Mouse (Mus musculus) cerebellum, adult 2 months (tissue): ENCODE data around the gene Ttyh1. TPM values are rescaled to one million over a fixed set of nuclear protein-coding genes. Genes with fewer than 3 reads are reported as not detected.
A peak's percentile ranks its signal among the peaks of the same experiment; 100 is the strongest.

Source experiments
- DNase-seq, 2 experiments: peaks; one replicate each; pipeline ENCODE4 v3.0.0; 2021
- H3K27ac ChIP-seq: fragments of 200-500 bp; 2 replicates; pipeline ENCODE4 v1.5.1; 2012; ENCODE audit warnings: low read length, control low read depth, inconsistent platforms; ENCODE audit not compliant: insufficient read depth
- H3K27me3 ChIP-seq: fragments of 200-500 bp; 2 replicates; pipeline ENCODE4 v1.6.1; 2012; ENCODE audit warnings: inconsistent platforms, mild to moderate bottlenecking, low read length, moderate library complexity; ENCODE audit not compliant: control insufficient read depth, insufficient read depth
- H3K4me1 ChIP-seq: fragments of 200-500 bp; 2 replicates; pipeline ENCODE4 v1.6.1; 2011; ENCODE audit warnings: low read length; ENCODE audit not compliant: control insufficient read depth, insufficient read depth
- H3K4me3 ChIP-seq: fragments of 200-500 bp; replicated peaks from 2 replicates; pipeline ENCODE3; 2011; ENCODE audit warnings: mild to moderate bottlenecking, low read depth, low read length, control low read depth; ENCODE audit not compliant: insufficient read depth
- CTCF ChIP-seq: fragments of 200-500 bp; IDR thresholded peaks from 2 replicates; pipeline ENCODE4 v1.5.1; 2011; ENCODE audit warnings: low read depth, mild to moderate bottlenecking, control low read depth, low read length, moderate library complexity, borderline replicate concordance; ENCODE audit not compliant: insufficient read depth
- POLR2A ChIP-seq: fragments of 200-500 bp; IDR thresholded peaks from 2 replicates; pipeline ENCODE4 v1.6.1; 2011; ENCODE audit warnings: low read length, control low read depth, borderline replicate concordance; ENCODE audit not compliant: insufficient read depth
- WGBS: fragments of 180-500 bp; shearing (Covaris S2); methylation state at CpG from one replicate; pipeline ENCODE4 v1.1.7; 2018; 5-methylcytosine and 5-hydroxymethylcytosine counted together
- polyA plus RNA-seq: library from polyadenylated mRNA; depleted of rRNA; stranded (reverse); fragments of >200 nt; gene quantifications from 2 replicates; pipeline ENCODE4 v1.2.3, GENCODE M21; 2012

The Ttyh1 gene
- polyA plus RNA-seq, 1 experiment, result 638 TPM

GRCm38 (mm10) chr7:4146241-4147180 lies 27.3 kb downstream of the Ttyh1 start:
- 87% methylated on average over 23 of the region's 23 CpGs for WGBS
- Histone ChIP-seq H3K27ac (no peak overlapping the region), H3K4me1 (peaks cover 6% of the 10 kb centered on the region; the same call in 1 of the 2 replicates), H3K27me3 (no peaks in the 10 kb centered on the region), H3K4me3 (no peak overlapping the region)
- DNase-seq, result peak in 1 of 2 experiments; percentile 35
- TF ChIP-seq CTCF (no peak), POLR2A (no peak)

- H3K27me3 ChIP-seq, result no peaks in the 10 kb centered on the region
- WGBS, result 82% methylated on average over 20 of the region's 20 CpGs
Measured at GRCm38 (mm10) chr7:4147371-4147770, 28.2 kb downstream of the Ttyh1 start.

GRCm38 (mm10) chr7:4147836-4148235 lies 28.6 kb downstream of the Ttyh1 start:
- H3K4me1 ChIP-seq, result peaks cover 6% of the 10 kb centered on the region; the same call in 1 of the 2 replicates
- DNase-seq, result no peak
- no peak overlapping the region for H3K27ac ChIP-seq
- no peaks in the 10 kb centered on the region for H3K27me3 ChIP-seq
- WGBS, result 75% methylated on average over 4 of the region's 4 CpGs
- H3K4me3 ChIP-seq, result no peak overlapping the region
- TF ChIP-seq CTCF, result no peak

More at GRCm38 (mm10) chr7:4147371-4147770, 28.2 kb downstream of the Ttyh1 start:
- Histone ChIP-seq H3K4me3 (no peak overlapping the region), H3K4me1 (peaks cover 6% of the 10 kb centered on the region; the same call in 1 of the 2 replicates), H3K27ac (no peak overlapping the region)
- peak in 1 of 2 experiments; percentile 35 for DNase-seq
- TF ChIP-seq CTCF (no peak), POLR2A (no peak)

GRCm38 (mm10) chr7:4148341-4149208 lies 29.4 kb downstream of the Ttyh1 start:
- Histone ChIP-seq H3K4me1 (peaks cover 6% of the 10 kb centered on the region; the same call in 1 of the 2 replicates), H3K4me3 (peak overlapping the region; percentile 98), H3K27me3 (no peaks in the 10 kb centered on the region), H3K27ac (peak overlapping the region; percentile 100)
- peak in 1 of 2 experiments; percentile 38 for DNase-seq
- no peak for TF ChIP-seq POLR2A
- TF ChIP-seq CTCF, result no peak
- WGBS, result 14% methylated on average over 18 of the region's 18 CpGs

- peak; percentile 91 to 94 for DNase-seq
- Histone ChIP-seq H3K4me1 (peaks cover 6% of the 10 kb centered on the region; the same call in 1 of the 2 replicates), H3K4me3 (peak overlapping the region; percentile 98), H3K27ac (peak overlapping the region; percentile 100), H3K27me3 (no peaks in the 10 kb centered on the region)
- TF ChIP-seq POLR2A (peak; percentile 90), CTCF (no peak)
- WGBS, result under 1% methylated on average over 64 of the region's 64 CpGs
Measured at GRCm38 (mm10) chr7:4149209-4150054, 30.2 kb downstream of the Ttyh1 start.

- no peak for TF ChIP-seq CTCF
- TF ChIP-seq POLR2A, result no peak
- WGBS, result 2% methylated on average over 14 of the region's 14 CpGs
- Histone ChIP-seq H3K27ac (peak within 1 kb of the TSS; percentile 100), H3K4me3 (peak within 1 kb of the TSS; percentile 98), H3K4me1 (peaks cover 6% of the 10 kb centered on the region; the same call in 1 of the 2 replicates), H3K27me3 (no peaks in the 10 kb centered on the region)
- DNase-seq, result peak; percentile 60 to 67
Measured at GRCm38 (mm10) chr7:4150059-4150541, 30.9 kb downstream of the Ttyh1 start, which contains the start of gene Leng9. Gene Leng9 (minus strand): TSS chr7:4150374.

- peaks cover 6% of the 10 kb centered on the region; the same call in 1 of the 2 replicates for H3K4me1 ChIP-seq
- TF ChIP-seq CTCF, result no peak
- peak; percentile 43; the same call in 1 of the 2 replicates for TF ChIP-seq POLR2A
- WGBS, result under 1% methylated on average over 14 of the region's 14 CpGs
- no peaks in the 10 kb centered on the region for H3K27me3 ChIP-seq
- DNase-seq, result peak; percentile 80 to 89
- peak overlapping the region; percentile 26 for H3K27ac ChIP-seq
- peak overlapping the region; percentile 98 for H3K4me3 ChIP-seq
Measured at GRCm38 (mm10) chr7:4150811-4151221, 31.6 kb downstream of the Ttyh1 start.
